Mouse (Mus musculus) kidney, adult 2 months (tissue): ENCODE data around the gene Slc23a2.

Source experiments
- CTCF ChIP-seq: fragments of 200-500 bp; conservative IDR thresholded peaks from 2 replicates; pipeline ENCODE4 v1.5.1; 2011; ENCODE audit warnings: low read depth, mild to moderate bottlenecking, control low read depth, low read length, moderate library complexity, mixed read lengths; ENCODE audit not compliant: insufficient read depth, insufficient read length
- POLR2A ChIP-seq: fragments of 200-500 bp; IDR thresholded peaks from one replicate; pipeline ENCODE4 v1.6.1; 2011; ENCODE audit warnings: low read depth, low read length, control low read depth

DNA sequence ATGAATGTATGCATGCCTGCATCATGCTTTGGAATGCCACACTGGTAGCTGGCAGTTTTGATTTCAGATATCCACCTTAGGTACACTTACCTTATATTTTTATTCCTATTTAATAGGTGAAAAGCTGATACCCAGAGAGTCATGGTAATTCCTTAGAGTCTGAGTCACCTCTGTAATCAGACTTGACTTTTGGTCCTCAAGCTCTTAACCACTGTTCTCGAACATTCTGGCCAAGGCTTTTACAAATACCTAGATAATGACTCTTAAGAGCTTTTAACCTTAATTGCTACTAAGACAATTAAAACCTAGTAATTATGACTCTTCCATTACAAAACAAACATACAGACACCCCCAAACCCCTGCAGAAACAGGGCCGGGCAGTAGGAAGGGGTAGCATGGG, 51.2 kb downstream of the Slc23a2 start:
- TF ChIP-seq POLR2A (no peak), CTCF (no peak)
